13 mouse cellular contexts compared by ENCODE assay signal in the genomic region with DNA sequence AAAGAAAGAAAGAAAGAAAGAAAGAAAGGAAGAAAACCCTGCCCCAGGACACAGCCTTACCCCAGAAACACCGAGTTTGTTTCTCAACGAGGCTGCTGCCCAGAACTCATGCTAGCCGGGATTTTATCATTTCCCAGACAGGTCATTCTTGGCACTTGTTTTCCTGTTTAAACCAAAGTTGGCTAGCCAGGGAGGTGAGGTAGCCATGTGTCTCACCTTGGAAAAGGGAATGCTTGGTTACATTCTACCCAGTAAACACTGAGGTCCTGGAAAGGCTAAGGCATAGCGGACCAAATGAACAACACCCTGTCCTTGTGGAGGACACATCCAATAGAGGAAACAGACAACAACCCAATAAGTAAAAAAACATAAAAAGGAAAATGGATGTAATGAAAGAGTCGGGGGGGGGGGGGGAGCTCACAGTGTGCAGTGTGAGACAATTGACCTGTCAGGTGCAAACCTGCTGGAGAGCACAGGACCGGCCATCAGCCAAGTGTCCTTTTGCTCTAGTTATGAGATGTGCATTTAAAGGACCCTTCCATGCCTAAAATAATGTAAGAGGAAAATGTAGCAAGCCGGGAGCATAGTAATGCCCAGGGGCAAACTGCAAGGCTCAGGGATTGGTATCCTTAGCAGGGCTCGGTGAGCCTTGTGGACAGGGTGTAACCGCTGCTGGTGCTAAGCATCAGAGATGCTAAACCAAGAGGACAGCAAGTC.
"Had no signal": no experiment of that assay in that cellular context is flagged by ENCODE, and none has a peak within 500 bp of the region (broad histone marks: within the 10 kb centered on the region; RNA-seq: fewer than 3 reads in every experiment).

No protein-coding gene starts in this region.

- H3K36me3 ChIP-seq: limb, embryonic 15.5 days; liver, embryonic 13.5 days; midbrain, embryonic 12.5 days; neural tube, embryonic 13.5 days had no signal

- H3K4me3 ChIP-seq: left cerebral cortex, adult 2 months; limb, embryonic 15.5 days; liver, embryonic 13.5 days; midbrain, embryonic 12.5 days; neural tube, embryonic 13.5 days had no signal

- H3K4me2 ChIP-seq: limb, embryonic 15.5 days; liver, embryonic 13.5 days; midbrain, embryonic 12.5 days; neural tube, embryonic 13.5 days had no signal

- DNase-seq: kidney, postnatal 25 days; liver, embryonic 13.5 days; lung, adult 18-20 months; retina, postnatal 1 day; right cerebral cortex, postnatal 4 days; spleen, adult 18-20 months; thymus, adult 2 months; thymus, postnatal 25 days had no signal

- H3K27me3 ChIP-seq: limb, embryonic 15.5 days; liver, embryonic 13.5 days; midbrain, embryonic 12.5 days; neural tube, embryonic 13.5 days had no signal

- H3K9ac ChIP-seq: limb, embryonic 15.5 days; liver, embryonic 13.5 days; midbrain, embryonic 12.5 days; neural tube, embryonic 13.5 days had no signal

- H3K27ac ChIP-seq: left cerebral cortex, adult 2 months; limb, embryonic 15.5 days; liver, embryonic 13.5 days; midbrain, embryonic 12.5 days; neural tube, embryonic 13.5 days had no signal

- H3K9me3 ChIP-seq: limb, embryonic 15.5 days; liver, embryonic 13.5 days; midbrain, embryonic 12.5 days; neural tube, embryonic 13.5 days had no signal

- ATAC-seq: midbrain, embryonic 16.5 days had no signal

- H3K4me1 ChIP-seq: limb, embryonic 15.5 days; liver, embryonic 13.5 days; midbrain, embryonic 12.5 days had no signal
